Mouse (Mus musculus) cortical plate, adult 2 months (tissue): Measurements from ENCODE around the gene Olfr1043. TPM values are rescaled to one million over a fixed set of nuclear protein-coding genes. Genes with fewer than 3 reads are reported as not detected.
"Not testable (repeated sequence)": the region's sequence is repeated elsewhere in the genome, so short reads cannot be mapped to it uniquely, and the experiment has no call there.

ENCODE experiments used
- H3K27ac ChIP-seq: fragments of 200-500 bp; 2 replicates; pipeline ENCODE4 v1.5.1; 2012; ENCODE audit warnings: low read length, control low read depth, inconsistent platforms; ENCODE audit not compliant: insufficient read depth
- H3K4me1 ChIP-seq: fragments of 200-500 bp; 2 replicates; pipeline ENCODE4 v1.6.1; 2011; ENCODE audit warnings: low read length; ENCODE audit not compliant: control insufficient read depth, insufficient read depth
- H3K4me3 ChIP-seq: fragments of 200-500 bp; 2 replicates; pipeline ENCODE4 v1.5.1; 2011; ENCODE audit warnings: mild to moderate bottlenecking, low read length, control low read depth; ENCODE audit not compliant: insufficient read depth
- CTCF ChIP-seq: fragments of 200-500 bp; IDR thresholded peaks from 2 replicates; pipeline ENCODE4 v1.5.1; 2011; ENCODE audit warnings: mild to moderate bottlenecking, control low read depth, low read length; ENCODE audit not compliant: insufficient read depth; ENCODE audit errors: extremely low read depth
- POLR2A ChIP-seq: fragments of 200-500 bp; IDR thresholded peaks from 2 replicates; pipeline ENCODE4 v1.6.1; 2011; ENCODE audit warnings: mild to moderate bottlenecking, low read length, control low read depth; ENCODE audit not compliant: insufficient read depth; ENCODE audit errors: extremely low read depth
- polyA plus RNA-seq: library from polyadenylated mRNA; depleted of rRNA; stranded (reverse); fragments of >200 nt; gene quantifications from 2 replicates; pipeline ENCODE4 v1.2.3, GENCODE M21; 2012; rRNA removed

The Olfr1043 gene
- polyA plus RNA-seq: not detected in 2 replicates

DNA sequence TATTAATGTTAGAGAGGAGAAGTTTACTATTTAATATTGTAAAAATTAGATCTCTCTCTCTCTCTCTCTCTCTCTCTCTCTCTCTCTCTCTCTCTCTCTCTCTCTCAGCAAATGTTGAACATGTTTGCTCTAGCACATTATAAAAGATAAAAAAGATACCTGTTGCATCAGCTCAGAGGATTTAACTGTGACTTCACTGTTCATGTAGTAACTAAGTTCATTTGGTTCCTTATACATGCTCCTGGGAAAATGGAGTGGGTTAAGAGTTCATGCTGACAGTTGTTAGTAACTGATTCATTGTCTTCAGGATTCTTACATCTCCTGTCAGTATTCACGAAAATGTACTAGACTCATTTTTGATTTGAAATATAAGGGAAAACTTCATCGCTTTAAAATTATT is at the start of gene Olfr1043:
Gene Olfr1043, minus strand, starts transcription at position 101 of the 400 bp plus-strand sequence.
- Histone ChIP-seq H3K4me1 (no peaks in the 10 kb centered on the region), H3K4me3 (no peak within 1 kb of the TSS), H3K27ac (no peak within 1 kb of the TSS)
- TF ChIP-seq POLR2A (no peak), CTCF (no peak)

DNA sequence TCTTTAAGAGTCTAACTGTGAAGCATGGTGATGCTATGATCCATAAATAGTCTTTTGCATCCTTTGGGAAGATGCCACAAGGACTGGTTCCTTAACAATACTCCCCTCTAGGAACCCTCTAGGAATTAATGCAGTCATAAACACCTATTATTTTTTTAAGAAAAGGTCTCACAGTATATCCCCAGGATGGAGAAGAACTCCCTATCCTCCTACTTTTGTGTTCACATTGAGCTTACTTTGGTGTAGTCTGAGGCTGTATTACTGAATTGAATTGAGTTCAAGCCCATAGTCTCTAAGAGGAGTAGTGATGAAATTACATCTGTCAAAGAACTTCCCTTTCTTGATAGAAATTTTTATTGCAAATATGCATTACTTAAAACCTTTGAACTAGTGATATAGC is 35.6 kb upstream of the Olfr1043 start, which contains the start of gene Olfr1045:
Gene Olfr1045, minus strand, starts transcription at position 101 of the 400 bp plus-strand sequence.
- Histone ChIP-seq H3K4me3 (no peak within 1 kb of the TSS), H3K27ac (no peak within 1 kb of the TSS), H3K4me1 (no peaks in the 10 kb centered on the region)
- TF ChIP-seq POLR2A: no peak
- no peak for TF ChIP-seq CTCF

GRCm38 (mm10) chr2:86195863-86196262 is 28.5 kb upstream of the Olfr1043 start:
- Histone ChIP-seq H3K4me3 (no peak overlapping the region), H3K4me1 (no peaks in the 10 kb centered on the region), H3K27ac (no peak overlapping the region)
- TF ChIP-seq POLR2A: no peak
- no peak for TF ChIP-seq CTCF

DNA sequence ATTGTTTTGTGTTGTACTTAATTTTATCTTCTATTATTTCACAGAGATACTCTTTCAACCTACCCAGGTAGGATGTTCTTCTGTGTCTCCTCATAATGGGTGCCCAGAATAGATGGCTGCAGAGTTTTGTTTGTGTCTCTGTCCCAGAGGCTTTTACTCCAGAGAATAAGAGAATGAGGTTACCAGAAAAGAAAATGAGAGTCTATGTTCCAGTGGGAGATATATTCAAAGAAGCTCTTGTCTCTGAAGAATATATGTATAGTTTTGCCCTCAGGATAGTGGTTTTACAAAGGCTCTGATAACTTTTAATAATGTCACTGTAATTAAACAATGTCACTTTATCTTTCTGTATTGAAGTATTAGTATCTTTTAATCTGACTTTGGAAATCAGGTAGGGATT is 18.3 kb upstream of the Olfr1043 start, which contains the start of gene Olfr52:
Gene Olfr52, minus strand, starts transcription at position 101 of the 400 bp plus-strand sequence.
- Histone ChIP-seq H3K4me1 (no peaks in the 10 kb centered on the region), H3K27ac (no peak within 1 kb of the TSS), H3K4me3 (no peak within 1 kb of the TSS)
- no peak for TF ChIP-seq POLR2A
- no peak for TF ChIP-seq CTCF

DNA sequence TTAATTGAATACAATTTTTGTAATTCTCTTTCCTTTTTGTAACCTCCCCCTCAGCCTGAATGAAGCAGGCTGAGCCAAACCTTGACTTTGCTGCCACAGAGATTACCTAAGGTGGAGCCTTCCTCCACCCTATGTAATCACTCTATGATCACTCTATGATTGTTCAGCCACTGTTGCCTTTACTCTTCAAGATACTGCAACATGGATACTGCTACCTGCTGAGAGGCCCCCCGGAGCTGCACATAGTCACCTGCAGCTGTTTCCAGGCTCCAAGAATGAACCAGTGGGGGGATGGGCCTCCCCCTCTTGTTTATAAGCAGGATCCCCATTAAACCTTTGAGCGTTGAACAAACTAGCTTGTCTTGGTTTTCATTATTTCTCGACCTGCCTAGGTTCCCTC is 12.6 kb upstream of the Olfr1043 start:
- Histone ChIP-seq H3K27ac (no peak overlapping the region), H3K4me3 (no peak overlapping the region), H3K4me1 (no peaks in the 10 kb centered on the region)
- no peak for TF ChIP-seq CTCF
- TF ChIP-seq POLR2A: no peak

GRCm38 (mm10) chr2:86177720-86178119 is 10.4 kb upstream of the Olfr1043 start, which contains the start of gene Olfr1044:
Gene Olfr1044 (minus strand): TSS chr2:86177820.
- Histone ChIP-seq H3K27ac (no peak within 1 kb of the TSS), H3K4me1 (no peaks in the 10 kb centered on the region), H3K4me3 (no peak within 1 kb of the TSS)
- TF ChIP-seq CTCF: no peak
- TF ChIP-seq POLR2A: no peak

GRCm38 (mm10) chr2:86175422-86175821 is 8.1 kb upstream of the Olfr1043 start:
- not testable (repeated sequence) for H3K4me3 ChIP-seq, H3K27ac ChIP-seq, H3K4me1 ChIP-seq

GRCm38 (mm10) chr2:86161738-86162137 is 5.6 kb downstream of the Olfr1043 start, which contains the start of gene Olfr1042:
Gene Olfr1042 (minus strand): TSS chr2:86161838.
- H3K4me3 ChIP-seq: no peak within 1 kb of the TSS
- TF ChIP-seq CTCF (no peak), POLR2A (no peak)
- no peaks in the 10 kb centered on the region for H3K4me1 ChIP-seq
- H3K27ac ChIP-seq: no peak within 1 kb of the TSS

DNA sequence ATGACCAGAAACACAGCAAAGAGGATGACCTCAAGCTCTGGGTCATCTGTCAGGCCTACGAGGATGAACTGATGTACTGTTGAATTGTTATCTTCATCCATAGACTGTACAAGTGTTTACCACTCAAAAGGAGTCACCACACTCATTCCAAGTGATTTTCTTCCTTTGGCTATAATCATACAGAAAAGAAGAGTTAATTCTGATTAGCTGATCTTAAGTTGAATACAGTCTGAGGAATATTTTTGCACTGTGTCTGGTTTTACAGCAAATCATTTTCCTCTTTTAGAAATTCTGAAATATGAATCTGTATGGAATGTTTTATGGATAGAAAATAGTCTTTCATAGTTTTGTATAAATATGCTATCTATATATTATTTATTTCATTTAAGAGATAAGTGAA is 20.7 kb downstream of the Olfr1043 start, which contains the start of gene Olfr1040:
Gene Olfr1040, minus strand, starts transcription at position 101 of the 400 bp plus-strand sequence.
- no peak within 1 kb of the TSS for H3K27ac ChIP-seq
- no peaks in the 10 kb centered on the region for H3K4me1 ChIP-seq
- no peak within 1 kb of the TSS for H3K4me3 ChIP-seq
- TF ChIP-seq CTCF: no peak
- no peak for TF ChIP-seq POLR2A

DNA sequence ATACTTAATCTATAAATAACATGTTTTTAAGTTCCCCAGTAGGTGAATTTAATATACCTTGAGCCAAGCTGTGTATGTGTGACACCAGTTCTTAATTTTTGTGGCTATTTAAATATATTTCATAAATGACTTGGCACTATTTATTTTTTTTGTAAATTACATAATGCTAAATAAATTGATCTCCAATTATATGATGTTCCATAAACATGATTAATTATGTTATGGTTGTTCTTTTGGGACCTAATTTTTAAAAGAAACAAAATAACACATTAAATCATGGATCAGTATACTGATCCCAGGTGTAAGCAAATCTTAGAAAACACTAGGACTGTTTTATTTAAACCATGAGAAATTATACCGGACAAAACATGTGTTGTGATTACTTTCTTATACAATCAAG is 31.5 kb downstream of the Olfr1043 start, which contains the start of gene Olfr1039:
Gene Olfr1039, minus strand, starts transcription at position 101 of the 400 bp plus-strand sequence.
- no peak within 1 kb of the TSS for H3K27ac ChIP-seq
- H3K4me1 ChIP-seq: no peaks in the 10 kb centered on the region
- TF ChIP-seq CTCF (no peak), POLR2A (no peak)
- no peak within 1 kb of the TSS for H3K4me3 ChIP-seq

Other genes with a start within 250 kb of the Olfr1043 start
- not detected in 2 replicates for gene Olfr1026, start 246.0 kb downstream of the Olfr1043 start, polyA plus RNA-seq
- gene Olfr1028, start 217.1 kb downstream of the Olfr1043 start, polyA plus RNA-seq: not detected in 2 replicates
- gene Olfr1029, start 193.6 kb downstream of the Olfr1043 start, polyA plus RNA-seq: 0.06 TPM in 1 of 2 replicates, not detected in the other
- not detected in 2 replicates for gene Olfr1030, start 188.2 kb downstream of the Olfr1043 start, polyA plus RNA-seq
- gene Olfr1031, start 177.2 kb downstream of the Olfr1043 start, polyA plus RNA-seq: not detected in 2 replicates
- gene Olfr1032, start 162.0 kb downstream of the Olfr1043 start, polyA plus RNA-seq: not detected in 2 replicates
- gene Olfr1033, start 146.9 kb downstream of the Olfr1043 start, polyA plus RNA-seq: 0.13 and 0.17 TPM in 2 replicates
- 0.02 TPM in 1 of 2 replicates, not detected in the other for gene Olfr1034, start 121.7 kb downstream of the Olfr1043 start, polyA plus RNA-seq
- not detected in 2 replicates for gene Olfr1036, start 93.5 kb downstream of the Olfr1043 start, polyA plus RNA-seq
- not detected in 2 replicates for gene Olfr1037, start 80.1 kb downstream of the Olfr1043 start, polyA plus RNA-seq
- gene Olfr1039, start 31.6 kb downstream of the Olfr1043 start, polyA plus RNA-seq: not detected in 2 replicates
- not detected in 2 replicates for gene Olfr1040, start 20.8 kb downstream of the Olfr1043 start, polyA plus RNA-seq
- gene Olfr1042, start 5.7 kb downstream of the Olfr1043 start, polyA plus RNA-seq: not detected in 2 replicates
- not detected in 2 replicates for gene Olfr1044, start 10.3 kb upstream of the Olfr1043 start, polyA plus RNA-seq
- gene Olfr52, start 18.2 kb upstream of the Olfr1043 start, polyA plus RNA-seq: not detected in 2 replicates
- gene Olfr1045, start 35.5 kb upstream of the Olfr1043 start, polyA plus RNA-seq: not detected in 2 replicates
- gene Olfr1046, start 51.8 kb upstream of the Olfr1043 start, polyA plus RNA-seq: not detected in 2 replicates
- gene Olfr1047, start 63.9 kb upstream of the Olfr1043 start, polyA plus RNA-seq: not detected in 2 replicates
- not detected in 2 replicates for gene Olfr1048, start 72.8 kb upstream of the Olfr1043 start, polyA plus RNA-seq
- gene Olfr1049, start 90.8 kb upstream of the Olfr1043 start, polyA plus RNA-seq: not detected in 2 replicates
- not detected in 2 replicates for gene Olfr1051, start 111.6 kb upstream of the Olfr1043 start, polyA plus RNA-seq
- gene Olfr1052, start 124.9 kb upstream of the Olfr1043 start, polyA plus RNA-seq: not detected in 2 replicates
- not detected in 2 replicates for gene Olfr1053, start 147.8 kb upstream of the Olfr1043 start, polyA plus RNA-seq
- gene Olfr1054, start 167.9 kb upstream of the Olfr1043 start, polyA plus RNA-seq: not detected in 2 replicates
- not detected in 2 replicates for gene Olfr1055, start 182.8 kb upstream of the Olfr1043 start, polyA plus RNA-seq
- not detected in 2 replicates for gene Olfr1056, start 194.9 kb upstream of the Olfr1043 start, polyA plus RNA-seq
- not detected in 2 replicates for gene Olfr1057, start 210.9 kb upstream of the Olfr1043 start, polyA plus RNA-seq
- gene Olfr1058, start 221.0 kb upstream of the Olfr1043 start, polyA plus RNA-seq: not detected in 2 replicates
- gene Olfr1061, start 246.5 kb upstream of the Olfr1043 start, polyA plus RNA-seq: not detected in 2 replicates